Mouse (Mus musculus) kidney, adult 8-10 months (tissue): ENCODE measurements around the gene Gdf3.

ENCODE experiments used
- DNase-seq, 2 experiments: peaks; one replicate each; pipeline ENCODE4 v3.0.0; 2022

Gene Gdf3

GRCm38 (mm10) chr6:122561005-122561404 is 48.9 kb downstream of the Gdf3 start:
- DNase-seq = no peak

- peak; percentile 55 to 77 for DNase-seq
Observed at GRCm38 (mm10) chr6:122560427-122560826, 49.5 kb downstream of the Gdf3 start.

- DNase-seq = peak; percentile 49 to 67
Observed at GRCm38 (mm10) chr6:122556959-122557561, 52.8 kb downstream of the Gdf3 start.
